Mouse (Mus musculus): ENCODE measurements at regions not wholly inside any gene's neighbourhood (a gene's known extent, or its start where the extent isn't known, plus 50 kb on each side); places are given as distances from the start of the nearest gene placed in this dataset.
"Not testable (repeated sequence)": the region's sequence is repeated elsewhere in the genome, so short reads cannot be mapped to it uniquely, and the experiment has no call there.

- DNase-seq = not testable (repeated sequence)
These were observed 68.8 kb downstream of the BC005561 start for GRCm38 (mm10) chr5:104576991-104577390.

DNA sequence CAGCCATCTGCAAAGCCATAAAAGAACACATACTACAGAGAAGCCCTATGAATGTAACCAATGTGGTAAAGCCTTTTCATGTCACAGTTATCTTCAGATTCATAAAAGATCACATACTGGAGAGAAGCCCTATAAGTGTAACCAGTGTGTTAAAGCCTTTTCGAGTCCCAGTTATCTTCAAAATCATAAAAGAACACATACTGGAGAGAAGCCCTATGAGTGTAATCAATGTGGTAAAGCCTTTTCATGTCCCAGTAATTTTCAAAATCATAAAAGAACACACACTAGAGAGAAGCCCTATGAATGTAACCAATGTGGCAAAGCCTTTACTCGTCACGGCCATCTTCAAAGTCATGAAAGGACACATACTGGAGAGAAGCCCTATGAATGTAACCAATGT, 74.2 kb downstream of the BC005561 start:
- DNase-seq = peak in 1 of 2 experiments; percentile 33

GRCm38 (mm10) chr5:104609177-104609576, 101.0 kb downstream of the BC005561 start:
- no peak for DNase-seq
